Mouse (Mus musculus): ENCODE measurements at regions not wholly inside any gene's neighbourhood (a gene's known extent, or its start where the extent isn't known, plus 50 kb on each side); places are given as distances from the start of the nearest gene placed in this dataset.

GRCm38 (mm10) chr10:119395048-119395447 is 58.6 kb upstream of the Grip1 start:
- DNase-seq = peak; percentile 44

GRCm38 (mm10) chr10:119387924-119388323 is 65.7 kb upstream of the Grip1 start:
- no peak for DNase-seq

- DNase-seq = no peak
Measured at GRCm38 (mm10) chr10:119382257-119382656, 71.4 kb upstream of the Grip1 start.

- DNase-seq = no peak
Measured at GRCm38 (mm10) chr10:119368566-119368965, 85.1 kb upstream of the Grip1 start.

- peak; percentile 56 for DNase-seq
Measured at GRCm38 (mm10) chr10:119363616-119364015, 90.0 kb upstream of the Grip1 start.

GRCm38 (mm10) chr10:119358730-119359292 is 94.8 kb upstream of the Grip1 start:
- DNase-seq = peak; percentile 8

- DNase-seq = no peak
Measured at GRCm38 (mm10) chr10:119342317-119343114, 102.7 kb upstream of the Cand1 start.

- DNase-seq = peak; percentile 16
Measured at GRCm38 (mm10) chr10:119340323-119340722, 100.5 kb upstream of the Cand1 start.

- peak; percentile 33 for DNase-seq
Measured at GRCm38 (mm10) chr10:119326912-119327311, 87.1 kb upstream of the Cand1 start.

GRCm38 (mm10) chr10:119319953-119320352 is 80.1 kb upstream of the Cand1 start:
- DNase-seq = no peak

GRCm38 (mm10) chr10:119318416-119318815 is 78.6 kb upstream of the Cand1 start:
- DNase-seq = no peak

- no peak for DNase-seq
Measured at GRCm38 (mm10) chr10:119311578-119311977, 71.7 kb upstream of the Cand1 start.

GRCm38 (mm10) chr10:119295740-119296139 is 55.9 kb upstream of the Cand1 start:
- no peak for DNase-seq

GRCm38 (mm10) chr10:119294454-119295149 is 54.7 kb upstream of the Cand1 start:
- peak; percentile 66 for DNase-seq

GRCm38 (mm10) chr10:119293372-119293771 is 53.5 kb upstream of the Cand1 start:
- DNase-seq = no peak

All from retina, postnatal 1 day (tissue).